Mouse (Mus musculus): ENCODE measurements around the gene Adgrb3. TPM values are rescaled to one million over a fixed set of nuclear protein-coding genes. Genes with fewer than 3 reads are reported as not detected.

Adgrb3 gene
- polyA plus RNA-seq, 1 experiment from 2014 or later, result 40.0 TPM

DNA sequence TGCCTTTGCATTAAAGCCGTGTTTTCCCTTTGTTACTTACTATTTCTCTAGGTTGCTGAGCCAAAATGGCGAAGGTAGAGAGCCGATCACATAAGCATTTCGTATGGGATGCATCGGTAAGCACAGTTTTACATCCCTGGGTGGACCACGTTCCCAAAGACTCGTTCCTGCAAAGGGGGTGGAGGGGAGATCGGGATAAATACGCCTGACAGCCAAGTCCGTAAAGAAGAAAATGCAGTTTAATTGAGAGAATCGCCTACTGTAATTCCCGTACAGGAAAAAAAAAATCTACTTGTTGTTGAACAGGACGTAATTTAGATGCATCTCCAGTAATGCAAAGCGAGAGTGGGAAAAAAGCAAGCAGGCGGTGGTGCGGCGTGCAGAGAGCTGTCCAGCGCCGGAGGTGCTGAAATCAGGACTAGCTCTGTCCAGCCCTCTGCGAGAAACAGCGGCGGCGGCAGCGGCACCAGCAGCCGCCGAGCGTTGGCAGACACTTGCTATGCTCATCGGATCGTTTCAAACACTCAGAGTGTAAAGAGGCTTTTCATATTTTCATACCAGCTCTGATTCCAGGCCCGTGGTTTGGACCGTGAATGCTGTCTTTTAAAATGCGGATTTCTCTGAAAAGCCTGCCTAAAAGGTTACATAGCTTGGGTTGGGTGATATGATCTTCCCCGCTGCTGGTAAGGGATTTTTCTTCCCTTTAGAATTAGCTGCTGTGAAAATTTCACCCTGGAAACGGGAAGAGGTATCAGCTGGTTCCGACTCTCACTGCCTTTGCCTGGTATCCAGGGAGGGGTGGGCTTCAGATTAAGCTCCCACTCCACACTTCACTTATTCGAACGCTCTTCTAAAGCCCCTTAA lies 600.9 kb downstream of the Adgrb3 start:
- WGBS, result 3% methylated on average over 37 of the region's 37 CpGs
- no peaks in the 10 kb centered on the region for H3K4me1 ChIP-seq (ENCODE audit: control insufficient read depth, insufficient read depth, low read length)

DNA sequence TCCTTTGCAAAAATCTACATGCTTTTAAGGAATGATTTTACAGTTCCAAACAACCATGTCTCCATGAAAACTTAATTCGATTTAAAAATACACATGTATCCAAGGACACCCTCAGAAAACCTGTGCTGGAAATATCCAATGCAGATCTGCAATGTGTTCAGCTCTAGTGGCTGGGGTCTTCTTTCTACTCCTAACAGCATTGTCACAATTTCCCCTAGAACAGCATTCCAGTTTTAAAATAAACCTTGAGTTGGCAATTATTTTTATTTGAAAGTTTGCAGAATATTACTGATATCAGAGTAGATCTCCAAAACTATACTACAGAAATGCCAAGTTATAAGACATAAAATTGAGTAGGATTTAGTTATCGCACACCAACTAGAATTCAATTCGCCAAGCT lies 601.6 kb downstream of the Adgrb3 start:
- ATAC-seq, result no peak
- H3K4me3 ChIP-seq (ENCODE audit: low read depth, low read length), result peak overlapping the region; percentile 42
- no peaks in the 10 kb centered on the region for H3K36me3 ChIP-seq (ENCODE audit: control insufficient read depth, insufficient read depth, low read length)
- H3K27ac ChIP-seq (ENCODE audit: low read depth, low read length), result peak overlapping the region; percentile 88
- WGBS, result 49% methylated on average over 3 of the region's 3 CpGs
- no peaks in the 10 kb centered on the region for H3K4me1 ChIP-seq (ENCODE audit: control insufficient read depth, insufficient read depth, low read length)
- DNase-seq (ENCODE audit: low spot score), result peak; percentile 52
- no peaks in the 10 kb centered on the region for H3K27me3 ChIP-seq (replicated peaks; ENCODE audit: control insufficient read depth, insufficient read depth, low read length)
- H3K9me3 ChIP-seq (replicated peaks; ENCODE audit: control insufficient read depth, low read length), result no peaks in the 10 kb centered on the region
- peak overlapping the region; percentile 50 for H3K4me2 ChIP-seq (ENCODE audit: low read length)
- H3K9ac ChIP-seq (ENCODE audit: low read length), result peak overlapping the region; percentile 70

More for the DNA sequence above, 600.9 kb downstream of the Adgrb3 start:
- DNase-seq (ENCODE audit: low spot score), result peak; percentile 86
- Histone ChIP-seq H3K4me3 (ENCODE audit: low read depth, low read length) (peak overlapping the region; percentile 42), H3K9ac (ENCODE audit: low read length) (peak overlapping the region; percentile 70), H3K27ac (ENCODE audit: low read depth, low read length) (peak overlapping the region; percentile 88), H3K9me3 (replicated peaks; ENCODE audit: control insufficient read depth, low read length) (no peaks in the 10 kb centered on the region), H3K36me3 (ENCODE audit: control insufficient read depth, insufficient read depth, low read length) (no peaks in the 10 kb centered on the region), H3K4me2 (ENCODE audit: low read length) (peak overlapping the region; percentile 50), H3K27me3 (replicated peaks; ENCODE audit: control insufficient read depth, insufficient read depth, low read length) (no peaks in the 10 kb centered on the region)
- peak; percentile 88 for ATAC-seq

DNA sequence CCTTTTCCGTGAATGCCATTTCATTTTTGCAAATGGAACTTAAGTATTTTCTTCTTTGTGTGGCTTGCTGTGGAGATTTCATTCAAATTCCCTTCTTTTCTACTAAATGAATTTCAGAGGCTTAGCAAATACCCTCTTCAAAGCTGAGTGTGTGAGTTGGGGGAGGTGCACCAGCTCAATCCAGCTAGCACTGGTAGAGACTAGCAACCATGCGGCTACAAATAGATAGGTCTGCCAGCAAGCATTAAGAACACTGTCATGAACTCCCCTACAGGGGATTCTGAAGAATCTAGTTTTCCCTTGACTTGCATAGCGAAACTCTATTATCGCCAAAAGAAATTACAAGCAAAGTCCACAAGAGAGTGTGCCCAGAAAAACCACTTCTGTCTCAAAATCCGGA lies 624.9 kb downstream of the Adgrb3 start:
- no peaks in the 10 kb centered on the region for H3K36me3 ChIP-seq (ENCODE audit: control insufficient read depth, insufficient read depth, low read length)
- no peak overlapping the region for H3K4me2 ChIP-seq (ENCODE audit: low read length)
- H3K9ac ChIP-seq (ENCODE audit: low read length), result no peak overlapping the region
- H3K27me3 ChIP-seq (replicated peaks; ENCODE audit: control insufficient read depth, insufficient read depth, low read length), result no peaks in the 10 kb centered on the region
- ATAC-seq (0 out of 2 replicates have a peak, but pooled peaks have one; percentile 42), DNase-seq (ENCODE audit: low spot score) (peak; percentile 44)
- no peaks in the 10 kb centered on the region for H3K4me1 ChIP-seq (ENCODE audit: control insufficient read depth, insufficient read depth, low read length)
- no peaks in the 10 kb centered on the region for H3K9me3 ChIP-seq (replicated peaks; ENCODE audit: control insufficient read depth, low read length)
- H3K27ac ChIP-seq (ENCODE audit: low read depth, low read length), result no peak overlapping the region
- no peak overlapping the region for H3K4me3 ChIP-seq (ENCODE audit: low read depth, low read length)
- WGBS, result 41% methylated on average over 5 of the region's 5 CpGs

DNA sequence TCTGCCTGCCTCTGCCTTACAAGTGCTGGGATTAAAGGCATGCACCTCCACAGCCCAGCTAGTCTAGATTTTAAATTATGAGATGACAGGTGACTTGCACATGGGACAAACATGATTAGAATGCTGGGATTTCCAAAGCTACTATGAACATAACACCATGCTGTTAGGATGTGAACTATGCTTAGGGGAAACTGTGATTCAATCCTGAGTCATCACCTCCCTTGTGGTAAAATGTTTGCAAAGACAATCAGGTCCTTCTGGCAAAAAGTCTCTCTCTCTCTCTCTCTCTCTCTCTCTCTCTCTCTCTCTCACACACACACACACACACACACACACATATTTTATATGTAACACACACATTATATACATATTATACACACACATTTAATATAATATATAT lies 630.1 kb downstream of the Adgrb3 start:
- no peak overlapping the region for H3K9ac ChIP-seq (ENCODE audit: low read length)
- H3K36me3 ChIP-seq (ENCODE audit: control insufficient read depth, insufficient read depth, low read length), result no peaks in the 10 kb centered on the region
- no peak for ATAC-seq
- no peaks in the 10 kb centered on the region for H3K27me3 ChIP-seq (replicated peaks; ENCODE audit: control insufficient read depth, insufficient read depth, low read length)
- DNase-seq (ENCODE audit: low spot score), result no peak
- no peak overlapping the region for H3K4me3 ChIP-seq (ENCODE audit: low read depth, low read length)
- H3K4me2 ChIP-seq (ENCODE audit: low read length), result no peak overlapping the region
- H3K27ac ChIP-seq (ENCODE audit: low read depth, low read length), result no peak overlapping the region
- no peaks in the 10 kb centered on the region for H3K4me1 ChIP-seq (ENCODE audit: control insufficient read depth, insufficient read depth, low read length)
- H3K9me3 ChIP-seq (replicated peaks; ENCODE audit: control insufficient read depth, low read length), result no peaks in the 10 kb centered on the region

DNA sequence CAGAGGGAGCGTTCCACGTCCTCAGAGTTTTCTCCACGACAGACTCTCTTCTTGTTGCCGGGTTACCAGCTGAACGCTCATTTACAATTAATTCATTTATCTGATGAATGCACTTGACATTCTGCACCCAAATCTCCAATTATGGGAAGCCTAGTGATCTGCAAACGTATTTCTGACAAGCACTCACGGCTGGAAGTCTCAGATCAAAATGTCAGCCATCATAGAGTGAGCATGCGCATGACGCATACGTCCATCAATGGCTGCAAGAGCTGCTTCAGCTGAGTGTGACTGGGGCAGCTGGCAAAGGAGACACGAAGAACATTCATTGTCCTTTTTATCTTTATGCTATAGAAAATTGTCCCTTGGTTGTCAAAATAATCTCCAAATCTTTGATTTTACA lies 637.5 kb downstream of the Adgrb3 start:
- H3K4me1 ChIP-seq (ENCODE audit: control insufficient read depth, insufficient read depth, low read length), result peaks cover 4% of the 10 kb centered on the region; the same call in 1 of the 2 replicates
- peak; percentile 56; the same call in 1 of the 2 replicates for ATAC-seq
- H3K4me3 ChIP-seq (ENCODE audit: low read depth, low read length), result no peak overlapping the region
- H3K4me2 ChIP-seq (ENCODE audit: low read length), result no peak overlapping the region
- no peak overlapping the region for H3K27ac ChIP-seq (ENCODE audit: low read depth, low read length)
- peak; percentile 52 for DNase-seq (ENCODE audit: low spot score)
- no peaks in the 10 kb centered on the region for H3K27me3 ChIP-seq (replicated peaks; ENCODE audit: control insufficient read depth, insufficient read depth, low read length)
- H3K9ac ChIP-seq (ENCODE audit: low read length), result no peak overlapping the region
- 29% methylated on average over 11 of the region's 11 CpGs for WGBS
- H3K9me3 ChIP-seq (replicated peaks; ENCODE audit: control insufficient read depth, low read length), result no peaks in the 10 kb centered on the region
- no peaks in the 10 kb centered on the region for H3K36me3 ChIP-seq (ENCODE audit: control insufficient read depth, insufficient read depth, low read length)

DNA sequence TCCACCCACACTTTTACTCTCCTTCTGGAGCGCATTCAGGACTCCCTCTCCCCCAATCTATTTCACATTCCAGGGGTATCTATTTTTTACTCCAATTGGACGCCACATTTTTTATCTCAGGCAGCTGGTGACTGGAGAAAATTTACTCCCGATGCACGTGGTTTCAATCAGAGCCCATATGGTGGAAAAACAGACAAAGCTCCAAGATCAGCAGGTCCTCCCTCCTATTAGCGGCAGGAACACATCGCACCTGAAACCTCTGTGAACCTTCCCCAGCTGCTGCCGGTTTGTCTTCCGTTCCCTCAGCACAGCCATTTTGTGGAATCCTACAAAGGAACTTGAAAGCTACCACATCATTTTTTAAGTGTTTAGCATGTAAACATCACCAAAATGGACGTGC lies 640.2 kb downstream of the Adgrb3 start:
- DNase-seq (ENCODE audit: low spot score), result peak; percentile 36
- WGBS, result 66% methylated on average over 9 of the region's 9 CpGs
- no peak overlapping the region for H3K27ac ChIP-seq (ENCODE audit: low read depth, low read length)

DNA sequence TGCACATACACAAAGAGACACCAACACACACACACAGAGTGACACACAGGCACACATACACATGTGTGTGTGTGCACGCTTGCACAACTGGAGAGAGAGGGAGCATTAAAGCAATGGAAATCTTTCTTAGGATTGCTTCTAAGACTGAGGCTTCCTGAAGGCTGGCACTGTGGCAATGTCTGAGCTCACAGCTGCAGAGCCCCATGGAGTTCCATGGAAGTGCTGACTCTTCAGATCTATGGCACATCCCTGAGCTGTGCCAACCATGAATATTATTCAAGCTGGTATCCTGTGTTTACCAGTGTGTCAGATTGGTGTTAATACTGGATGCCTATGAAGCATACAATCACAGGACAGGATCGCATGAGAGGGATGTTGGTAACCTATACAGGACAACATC lies 643.6 kb downstream of the Adgrb3 start:
- 89% methylated on average over 2 of the region's 2 CpGs for WGBS
- H3K4me1 ChIP-seq (ENCODE audit: control insufficient read depth, insufficient read depth, low read length), result no peaks in the 10 kb centered on the region

More for the DNA sequence above, 640.2 kb downstream of the Adgrb3 start:
- Histone ChIP-seq H3K9me3 (replicated peaks; ENCODE audit: control insufficient read depth, low read length) (no peaks in the 10 kb centered on the region), H3K9ac (ENCODE audit: low read length) (no peak overlapping the region), H3K4me3 (ENCODE audit: low read depth, low read length) (no peak overlapping the region), H3K4me1 (ENCODE audit: control insufficient read depth, insufficient read depth, low read length) (peaks cover 4% of the 10 kb centered on the region; the same call in 1 of the 2 replicates), H3K27me3 (replicated peaks; ENCODE audit: control insufficient read depth, insufficient read depth, low read length) (no peaks in the 10 kb centered on the region), H3K36me3 (ENCODE audit: control insufficient read depth, insufficient read depth, low read length) (no peaks in the 10 kb centered on the region), H3K4me2 (ENCODE audit: low read length) (no peak overlapping the region)
- ATAC-seq, result peak; percentile 33; the same call in 1 of the 2 replicates

DNA sequence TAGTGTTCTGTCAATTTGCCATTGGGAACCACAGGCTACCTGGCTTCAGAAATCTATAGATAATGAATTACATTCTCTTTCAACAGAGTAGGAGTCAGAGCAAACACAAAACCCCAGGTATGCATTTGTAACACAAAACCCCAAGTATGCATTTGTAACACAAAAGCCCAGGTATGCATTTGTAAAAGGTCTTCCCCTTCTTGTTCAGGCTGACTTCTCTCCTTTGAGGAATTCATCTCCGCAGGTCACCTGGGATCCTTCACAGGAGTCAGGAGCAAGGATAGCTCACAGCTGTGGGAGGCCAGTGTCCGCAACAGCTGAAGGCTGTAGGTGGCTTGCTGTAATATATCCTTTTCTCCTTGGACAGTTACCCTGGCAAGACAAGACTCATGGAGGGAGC lies 647.6 kb downstream of the Adgrb3 start:
- no peaks in the 10 kb centered on the region for H3K27me3 ChIP-seq (replicated peaks; ENCODE audit: control insufficient read depth, insufficient read depth, low read length)
- no peak overlapping the region for H3K4me2 ChIP-seq (ENCODE audit: low read length)
- H3K27ac ChIP-seq (ENCODE audit: low read depth, low read length), result no peak overlapping the region
- H3K36me3 ChIP-seq (ENCODE audit: control insufficient read depth, insufficient read depth, low read length), result no peaks in the 10 kb centered on the region
- H3K9ac ChIP-seq (ENCODE audit: low read length), result no peak overlapping the region
- WGBS, result 86% methylated on average over 2 of the region's 2 CpGs
- no peak for ATAC-seq
- no peaks in the 10 kb centered on the region for H3K9me3 ChIP-seq (replicated peaks; ENCODE audit: control insufficient read depth, low read length)
- no peak overlapping the region for H3K4me3 ChIP-seq (ENCODE audit: low read depth, low read length)
- no peak for DNase-seq (ENCODE audit: low spot score)
- peaks cover 14% of the 10 kb centered on the region; the same call in 1 of the 2 replicates for H3K4me1 ChIP-seq (ENCODE audit: control insufficient read depth, insufficient read depth, low read length)

More for the DNA sequence above, 643.6 kb downstream of the Adgrb3 start:
- DNase-seq (ENCODE audit: low spot score), result peak; percentile 23
- Histone ChIP-seq H3K4me2 (ENCODE audit: low read length) (no peak overlapping the region), H3K27ac (ENCODE audit: low read depth, low read length) (no peak overlapping the region), H3K27me3 (replicated peaks; ENCODE audit: control insufficient read depth, insufficient read depth, low read length) (no peaks in the 10 kb centered on the region), H3K9me3 (replicated peaks; ENCODE audit: control insufficient read depth, low read length) (no peaks in the 10 kb centered on the region), H3K4me3 (ENCODE audit: low read depth, low read length) (no peak overlapping the region), H3K9ac (ENCODE audit: low read length) (no peak overlapping the region), H3K36me3 (ENCODE audit: control insufficient read depth, insufficient read depth, low read length) (no peaks in the 10 kb centered on the region)
- ATAC-seq, result no peak; the same call in 1 of the 2 replicates

DNA sequence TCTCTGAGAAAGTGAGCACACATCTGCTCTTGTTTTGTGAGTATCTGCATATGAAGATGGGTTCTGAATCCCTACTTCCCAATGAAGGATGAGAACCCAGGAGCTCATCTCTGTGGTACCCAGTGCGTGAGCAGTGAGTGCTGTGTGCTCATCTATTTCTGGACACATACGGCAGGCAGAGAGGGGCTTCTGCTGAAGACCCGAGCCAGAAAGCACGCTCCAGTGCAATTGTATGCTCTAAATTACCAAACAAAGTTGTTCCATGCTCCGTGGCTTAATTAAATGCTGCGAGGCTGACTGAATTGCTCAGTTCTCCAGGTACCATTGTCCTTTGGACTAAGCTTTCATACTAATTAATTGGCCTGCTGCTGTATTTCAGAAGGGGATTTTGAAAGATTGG lies 648.9 kb downstream of the Adgrb3 start:
- H3K9me3 ChIP-seq (replicated peaks; ENCODE audit: control insufficient read depth, low read length), result no peaks in the 10 kb centered on the region
- H3K4me1 ChIP-seq (ENCODE audit: control insufficient read depth, insufficient read depth, low read length), result peaks cover 14% of the 10 kb centered on the region; the same call in 1 of the 2 replicates
- no peak overlapping the region for H3K9ac ChIP-seq (ENCODE audit: low read length)
- H3K27me3 ChIP-seq (replicated peaks; ENCODE audit: control insufficient read depth, insufficient read depth, low read length), result no peaks in the 10 kb centered on the region
- DNase-seq (ENCODE audit: low spot score) (peak; percentile 81), ATAC-seq (peak; percentile 69)
- WGBS, result under 1% methylated on average over 6 of the region's 6 CpGs
- no peak overlapping the region for H3K4me2 ChIP-seq (ENCODE audit: low read length)
- H3K36me3 ChIP-seq (ENCODE audit: control insufficient read depth, insufficient read depth, low read length), result no peaks in the 10 kb centered on the region
- H3K4me3 ChIP-seq (ENCODE audit: low read depth, low read length), result no peak overlapping the region
- H3K27ac ChIP-seq (ENCODE audit: low read depth, low read length), result peak overlapping the region; percentile 70

Data from forebrain, embryonic 14.5 days (tissue).